Mouse (Mus musculus): ENCODE measurements around the gene 2410004B18Rik.

DNA sequence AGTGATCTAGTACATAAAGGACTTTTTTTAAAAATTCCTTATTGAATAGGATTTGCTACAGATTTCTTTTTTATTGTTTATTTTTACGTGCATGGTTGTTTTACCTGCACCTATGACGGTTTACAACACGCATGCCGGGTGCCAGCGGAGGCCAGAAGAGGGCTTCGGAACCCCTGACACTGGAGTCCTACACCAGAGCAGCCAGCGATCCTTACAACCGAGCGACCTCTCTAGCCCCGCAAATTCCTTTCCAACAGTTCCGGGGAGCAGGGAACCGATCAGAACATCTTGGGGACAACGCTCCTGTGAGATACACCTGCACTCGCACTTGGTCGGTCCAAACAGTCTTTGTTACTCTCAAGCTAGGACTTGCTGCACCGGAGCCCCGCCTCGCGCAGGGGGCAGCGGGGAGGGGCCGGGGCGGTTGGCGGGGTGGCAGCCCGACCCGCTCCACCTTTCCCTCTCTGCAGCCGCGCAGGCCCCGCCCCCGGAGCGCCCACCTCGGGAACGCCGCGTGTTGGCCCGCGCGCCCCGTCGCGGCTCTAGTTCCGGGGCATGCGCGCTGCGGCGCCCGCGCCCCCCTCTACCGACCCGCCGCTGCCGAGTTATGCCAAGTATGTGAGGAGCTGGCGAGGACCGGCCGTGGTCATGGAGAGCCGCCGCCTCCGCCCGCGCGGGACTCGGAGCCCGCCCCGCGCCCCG, 49.6 kb downstream of the 2410004B18Rik start, which contains the start of gene Syde2:
- TF ChIP-seq POLR2A (IDR thresholded peaks at IDR 0.05; ENCODE audit: extremely low read depth, insufficient read depth, low read length) (0 out of 2 replicates have a peak, but pooled peaks have one; percentile 2), CTCF (IDR thresholded peaks at IDR 0.05; ENCODE audit: low read depth, low read length) (no peak)
